Mouse (Mus musculus): ENCODE measurements around the gene Plk1. TPM values are rescaled to one million over a fixed set of nuclear protein-coding genes. Genes with fewer than 3 reads are reported as not detected.

The Plk1 gene
- polyA plus RNA-seq (2016; fragmentation: Nextera tagmentation; extraction: Ambion mirVana): 93.8 and 101 TPM in 2 replicates

DNA sequence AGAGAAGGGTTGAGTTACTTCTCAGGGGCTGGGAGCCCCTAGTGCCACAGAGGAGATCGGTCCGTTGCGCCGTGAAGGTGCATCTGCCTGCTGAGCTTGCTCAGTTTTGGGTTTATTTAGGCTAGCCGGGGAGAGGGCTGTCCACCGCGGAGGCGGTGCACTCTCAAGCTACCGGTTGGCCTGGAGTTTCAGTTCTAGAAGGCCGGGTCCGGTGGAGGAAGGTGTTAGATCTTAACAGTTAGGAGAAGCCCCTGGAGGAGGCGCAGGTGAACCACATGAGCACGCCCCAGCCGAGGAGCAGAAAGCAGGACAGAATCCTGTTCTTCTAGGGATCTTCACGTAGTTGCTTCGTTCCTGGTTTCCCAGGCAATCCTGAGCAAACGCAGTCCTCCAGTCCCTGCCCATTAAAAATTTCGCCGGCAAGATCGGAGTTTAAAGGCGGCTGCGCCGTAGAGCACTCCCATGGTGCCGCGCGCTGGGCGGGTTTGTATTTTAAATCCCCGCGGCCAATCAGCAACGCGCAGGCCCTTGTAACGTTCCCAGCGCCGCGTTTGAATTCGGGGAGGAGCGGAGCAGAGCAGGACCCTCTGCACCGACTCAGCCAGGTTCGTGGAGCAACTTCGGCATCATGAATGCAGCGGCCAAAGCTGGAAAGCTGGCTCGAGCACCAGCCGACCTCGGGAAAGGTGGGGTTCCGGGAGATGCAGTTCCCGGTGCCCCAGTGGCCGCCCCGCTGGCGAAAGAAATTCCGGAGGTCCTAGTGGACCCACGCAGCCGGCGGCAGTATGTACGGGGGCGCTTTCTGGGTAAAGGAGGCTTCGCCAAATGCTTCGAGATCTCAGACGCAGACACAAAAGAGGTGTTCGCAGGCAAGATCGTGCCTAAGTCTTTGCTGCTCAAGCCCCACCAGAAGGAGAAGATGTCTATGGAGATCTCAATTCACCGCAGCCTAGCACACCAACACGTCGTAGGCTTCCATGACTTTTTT lies at the start of gene Plk1:
Plk1 (plus strand) TSS at position 525 of the 988 bp plus-strand sequence.
- Histone ChIP-seq H3K27ac (peak within 1 kb of the TSS; percentile 15; the same call in 1 of the 2 replicates), H3K9me3 (no peaks in the 10 kb centered on the region), H3K36me3 (peaks cover 25% of the 10 kb centered on the region), H3K4me2 (replicated peaks) (peak within 1 kb of the TSS; percentile 76), H3K4me3 (peak within 1 kb of the TSS; percentile 67), H3K27me3 (replicated peaks) (no peaks in the 10 kb centered on the region), H3K9ac (peak within 1 kb of the TSS; percentile 60), H3K4me1 (peaks cover 45% of the 10 kb centered on the region)
- under 1% methylated on average over 63 of the region's 63 CpGs for WGBS
- ATAC-seq (ENCODE audit: low FRiP score, low read depth): peak; percentile 96

DNA sequence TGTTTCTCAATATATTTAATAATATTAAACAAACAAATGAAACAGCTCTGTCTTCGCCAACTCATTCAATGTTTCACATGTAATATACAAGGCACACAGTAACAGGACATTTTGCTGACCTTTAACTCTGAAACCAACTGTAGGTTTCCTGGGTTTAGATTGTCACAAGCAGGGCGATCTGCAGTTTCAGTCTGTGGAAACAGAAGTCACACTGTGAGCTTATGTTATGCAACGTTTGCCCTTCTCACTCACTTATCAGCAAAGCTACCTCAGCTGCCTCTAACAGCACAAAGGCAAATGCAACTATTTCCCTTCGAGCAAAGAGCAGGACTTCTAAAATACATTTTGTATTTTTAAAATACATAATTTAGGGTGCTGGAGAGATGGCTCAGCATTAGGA lies 35.7 kb upstream of the Plk1 start:
- H3K9ac ChIP-seq: no peak overlapping the region

DNA sequence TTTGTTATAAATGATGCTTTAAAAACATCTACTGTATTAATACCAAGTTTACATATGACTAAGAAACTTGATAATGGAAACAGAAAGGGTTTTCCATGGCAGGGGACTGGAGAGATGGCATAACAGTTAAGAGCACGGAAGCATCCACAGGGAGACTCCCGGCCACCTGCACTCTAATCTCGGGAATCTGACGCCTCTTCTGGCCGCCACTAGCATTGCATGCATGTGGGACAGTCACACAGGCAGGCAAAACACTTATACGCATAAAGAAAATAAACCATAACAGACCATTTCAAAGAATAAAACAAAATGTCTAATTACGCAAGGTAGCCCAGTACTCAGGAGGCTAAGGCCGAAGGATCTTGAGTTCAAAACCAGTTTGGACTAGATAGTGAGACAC lies 33.6 kb upstream of the Plk1 start:
- 76% methylated on average over 8 of the region's 8 CpGs for WGBS
- Histone ChIP-seq H3K27ac (no peak overlapping the region), H3K4me1 (no peaks in the 10 kb centered on the region), H3K36me3 (peaks cover 49% of the 10 kb centered on the region), H3K27me3 (replicated peaks) (no peaks in the 10 kb centered on the region), H3K4me2 (replicated peaks) (no peak overlapping the region), H3K4me3 (no peak overlapping the region), H3K9ac (no peak overlapping the region), H3K9me3 (no peaks in the 10 kb centered on the region)
- ATAC-seq (ENCODE audit: low FRiP score, low read depth): no peak

More for the DNA sequence above, 35.7 kb upstream of the Plk1 start:
- no peak overlapping the region for H3K4me3 ChIP-seq
- ATAC-seq (ENCODE audit: low FRiP score, low read depth): no peak
- H3K27ac ChIP-seq: no peak overlapping the region
- peaks cover 54% of the 10 kb centered on the region for H3K36me3 ChIP-seq
- H3K27me3 ChIP-seq (replicated peaks): no peaks in the 10 kb centered on the region
- H3K4me2 ChIP-seq (replicated peaks): no peak overlapping the region
- H3K4me1 ChIP-seq: no peaks in the 10 kb centered on the region
- 89% methylated on average over 4 of the region's 4 CpGs for WGBS
- no peaks in the 10 kb centered on the region for H3K9me3 ChIP-seq

DNA sequence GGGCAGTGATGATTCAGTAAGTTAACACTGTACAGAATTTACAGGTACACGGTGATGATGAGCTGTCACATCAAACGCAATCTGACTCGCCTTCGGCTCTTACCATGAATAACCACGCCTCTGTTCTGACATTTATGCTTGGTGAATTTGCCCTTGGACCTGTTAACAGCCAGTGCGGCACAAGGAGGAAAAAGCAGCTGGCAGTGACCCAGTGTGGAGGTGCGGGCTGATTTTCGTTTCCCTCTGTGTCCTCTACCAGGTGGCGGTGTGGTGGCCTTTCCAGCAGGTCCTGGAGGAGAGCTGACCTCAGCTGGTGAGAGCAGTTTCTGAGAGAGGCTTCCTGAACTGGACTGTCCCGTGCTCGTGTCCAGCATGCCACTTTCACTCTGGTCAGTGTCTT lies 32.3 kb upstream of the Plk1 start:
- no peaks in the 10 kb centered on the region; the same call in 1 of the 2 replicates for H3K4me1 ChIP-seq
- no peak overlapping the region for H3K4me3 ChIP-seq
- ATAC-seq (ENCODE audit: low FRiP score, low read depth): no peak
- H3K4me2 ChIP-seq (replicated peaks): no peak overlapping the region
- WGBS: 95% methylated on average over 11 of the region's 11 CpGs
- no peak overlapping the region for H3K9ac ChIP-seq
- H3K27ac ChIP-seq: no peak overlapping the region
- no peaks in the 10 kb centered on the region for H3K9me3 ChIP-seq
- peaks cover 43% of the 10 kb centered on the region for H3K36me3 ChIP-seq
- no peaks in the 10 kb centered on the region for H3K27me3 ChIP-seq (replicated peaks)

DNA sequence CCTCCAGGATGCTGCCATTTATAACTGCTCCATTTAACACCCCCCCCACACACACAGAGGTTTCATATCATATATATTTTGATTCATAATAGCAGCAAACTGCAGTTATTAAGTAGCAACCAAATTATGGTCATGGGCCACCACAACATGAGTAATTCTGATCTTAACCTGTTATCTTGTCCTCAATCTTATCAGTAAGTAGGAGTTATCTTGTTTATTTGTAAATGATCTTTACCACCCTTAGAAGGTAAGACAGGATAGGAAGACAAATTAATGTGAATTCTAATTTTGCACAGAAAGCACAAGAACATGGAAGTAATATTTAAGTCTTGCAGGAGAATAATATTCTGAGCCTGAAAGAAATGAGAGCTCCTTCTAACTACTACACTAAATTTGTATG lies 27.4 kb upstream of the Plk1 start:
- Histone ChIP-seq H3K27ac (no peak overlapping the region), H3K9me3 (no peaks in the 10 kb centered on the region), H3K36me3 (peaks cover 35% of the 10 kb centered on the region), H3K4me2 (replicated peaks) (peak overlapping the region; percentile 84), H3K9ac (no peak overlapping the region), H3K27me3 (replicated peaks) (no peaks in the 10 kb centered on the region), H3K4me3 (peak overlapping the region; percentile 83), H3K4me1 (peaks cover 10% of the 10 kb centered on the region)
- no peak for ATAC-seq (ENCODE audit: low FRiP score, low read depth)

DNA sequence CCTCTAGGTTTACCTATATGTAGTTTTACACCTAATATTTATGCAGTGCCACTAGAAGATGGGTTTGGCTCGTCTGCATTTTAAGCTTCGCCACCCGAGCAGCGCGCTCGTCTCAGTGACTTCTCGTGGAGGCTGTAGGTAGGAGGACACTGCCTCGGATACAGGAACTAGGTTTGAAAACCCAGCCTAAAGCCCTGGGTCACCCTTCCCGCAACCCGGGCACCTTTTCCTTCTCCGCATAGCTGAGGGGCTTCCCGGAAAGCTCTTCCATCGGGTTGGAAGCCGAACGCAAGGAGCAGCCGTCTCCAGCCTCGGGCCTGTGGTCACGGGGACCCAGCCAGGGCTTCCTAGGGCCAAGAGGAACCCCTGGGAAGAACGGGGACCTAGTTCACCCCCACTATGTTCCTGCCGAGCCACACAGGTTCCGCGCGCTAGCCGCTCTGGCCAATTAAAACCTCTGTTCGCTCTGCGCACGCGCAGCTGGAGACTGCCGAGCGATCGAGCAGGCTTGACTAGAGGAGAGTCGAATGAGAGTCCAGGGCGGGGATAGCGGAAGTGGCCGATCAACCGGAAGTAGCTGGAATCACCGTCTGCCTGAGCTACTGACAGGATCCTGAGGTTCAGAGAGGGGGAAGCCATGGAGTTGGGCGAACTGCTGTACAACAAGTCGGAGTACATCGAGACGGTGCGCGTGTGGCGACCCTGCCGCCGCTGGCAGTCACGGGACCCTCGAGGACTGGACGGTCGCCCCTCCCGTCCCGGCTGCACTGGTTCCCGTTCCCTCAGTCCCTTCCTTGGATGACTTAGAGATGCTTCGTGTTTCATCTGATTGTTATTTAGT lies 26.5 kb upstream of the Plk1 start, which contains the start of the genes Palb2 and Dctn5:
Palb2 (minus strand) TSS at position 489 of the 841 bp plus-strand sequence.
Dctn5 (plus strand) TSS at position 545 of the 841 bp plus-strand sequence.
- no peaks in the 10 kb centered on the region for H3K9me3 ChIP-seq
- peak within 1 kb of the TSS; percentile 84 for H3K4me2 ChIP-seq (replicated peaks)
- peak within 1 kb of the TSS; percentile 83 for H3K4me3 ChIP-seq
- H3K4me1 ChIP-seq: peaks cover 10% of the 10 kb centered on the region
- H3K27me3 ChIP-seq (replicated peaks): no peaks in the 10 kb centered on the region
- H3K9ac ChIP-seq: peak within 1 kb of the TSS; percentile 72
- H3K36me3 ChIP-seq: peaks cover 33% of the 10 kb centered on the region
- WGBS: under 1% methylated on average over 54 of the region's 54 CpGs
- H3K27ac ChIP-seq: no peak within 1 kb of the TSS
- ATAC-seq (ENCODE audit: low FRiP score, low read depth): peak; percentile 96

DNA sequence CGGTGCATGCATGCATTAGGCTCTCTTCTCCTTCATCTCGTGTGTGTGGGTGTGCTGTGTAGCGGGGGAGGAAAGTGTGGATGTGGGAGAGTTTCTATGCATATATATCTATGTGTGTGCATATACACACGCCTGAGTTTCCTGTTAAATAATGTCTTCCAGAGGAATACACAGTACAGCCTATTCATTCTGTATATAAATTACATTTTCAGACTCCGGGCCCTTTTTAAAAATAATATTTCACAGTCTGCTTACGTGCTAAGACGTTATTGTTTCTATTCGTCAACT lies 26.0 kb upstream of the Plk1 start:
- 19% methylated on average over 8 of the region's 8 CpGs for WGBS
- Histone ChIP-seq H3K9me3 (no peaks in the 10 kb centered on the region), H3K27me3 (replicated peaks) (no peaks in the 10 kb centered on the region), H3K4me2 (replicated peaks) (peak overlapping the region; percentile 84), H3K4me3 (peak overlapping the region; percentile 83), H3K4me1 (peaks cover 10% of the 10 kb centered on the region), H3K9ac (peak overlapping the region; percentile 72), H3K27ac (no peak overlapping the region), H3K36me3 (peaks cover 33% of the 10 kb centered on the region)
- no peak; the same call in 1 of the 2 replicates for ATAC-seq (ENCODE audit: low FRiP score, low read depth)

DNA sequence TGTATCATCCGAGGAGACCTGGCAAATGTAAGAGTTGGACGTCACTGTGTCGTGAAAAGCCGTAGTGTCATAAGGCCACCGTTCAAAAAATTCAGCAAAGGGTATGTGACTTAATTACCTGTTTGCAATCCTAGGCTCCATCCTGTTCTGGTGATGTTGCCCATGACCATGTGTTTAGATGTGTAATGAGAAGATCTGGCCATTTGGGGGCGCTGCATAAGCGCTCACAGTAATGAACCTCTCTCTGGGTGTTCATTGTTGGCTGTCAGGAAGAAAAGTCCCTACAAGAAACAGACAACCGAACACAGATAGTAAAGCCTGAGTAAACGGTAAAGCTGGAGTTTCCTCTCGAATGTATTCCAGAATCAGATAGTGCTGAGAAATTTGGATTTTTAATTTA lies 24.2 kb upstream of the Plk1 start:
- 74% methylated on average over 10 of the region's 10 CpGs for WGBS

DNA sequence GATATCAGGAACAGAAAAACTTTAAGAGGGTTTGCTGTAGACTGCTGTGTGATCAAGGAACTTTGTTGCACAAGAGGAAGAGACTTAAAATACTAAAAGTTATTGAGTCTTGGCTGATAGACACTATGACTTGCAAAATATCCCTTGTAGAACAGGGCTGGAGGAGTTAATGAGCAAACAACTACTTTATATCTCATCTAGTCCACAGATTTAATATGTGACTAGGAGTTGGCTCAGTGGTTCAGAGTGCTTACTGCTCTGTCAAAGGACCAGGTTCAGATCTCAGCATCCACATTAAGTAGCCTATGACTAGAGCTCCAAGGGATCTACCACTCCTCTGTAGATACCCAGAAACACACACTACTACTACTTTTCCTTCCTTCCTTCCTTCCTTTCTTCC lies 22.2 kb upstream of the Plk1 start:
- no peak overlapping the region for H3K4me3 ChIP-seq
- H3K27me3 ChIP-seq (replicated peaks): no peaks in the 10 kb centered on the region
- no peak for ATAC-seq (ENCODE audit: low FRiP score, low read depth)
- H3K27ac ChIP-seq: no peak overlapping the region
- H3K9me3 ChIP-seq: no peaks in the 10 kb centered on the region
- H3K36me3 ChIP-seq: peaks cover 67% of the 10 kb centered on the region
- peaks cover 9% of the 10 kb centered on the region for H3K4me1 ChIP-seq
- no peak overlapping the region for H3K9ac ChIP-seq
- H3K4me2 ChIP-seq (replicated peaks): no peak overlapping the region

More for the DNA sequence above, 24.2 kb upstream of the Plk1 start:
- Histone ChIP-seq H3K27ac (no peak overlapping the region), H3K36me3 (peaks cover 47% of the 10 kb centered on the region), H3K4me3 (no peak overlapping the region), H3K27me3 (replicated peaks) (no peaks in the 10 kb centered on the region), H3K9me3 (no peaks in the 10 kb centered on the region), H3K4me1 (peaks cover 10% of the 10 kb centered on the region), H3K9ac (no peak overlapping the region), H3K4me2 (replicated peaks) (no peak overlapping the region)
- no peak for ATAC-seq (ENCODE audit: low FRiP score, low read depth)

DNA sequence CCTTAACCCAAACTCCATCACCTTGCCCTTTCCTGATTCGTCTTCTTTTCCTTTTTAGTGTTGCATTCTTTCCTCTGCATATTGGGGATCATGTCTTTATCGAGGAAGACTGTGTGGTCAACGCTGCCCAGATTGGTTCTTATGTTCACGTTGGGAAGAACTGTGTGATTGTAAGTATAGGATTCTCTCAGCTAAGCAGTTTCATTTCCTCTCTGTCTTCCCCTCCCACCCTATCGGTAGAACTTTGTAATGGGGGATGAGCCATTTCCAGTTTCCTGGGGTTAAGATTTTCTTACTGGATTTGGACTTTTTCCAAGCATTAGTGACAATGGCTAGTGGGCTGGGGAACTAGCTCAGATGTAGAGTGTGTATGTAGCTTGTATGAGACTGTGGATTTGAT lies 21.0 kb upstream of the Plk1 start:
- H3K4me1 ChIP-seq: peaks cover 6% of the 10 kb centered on the region
- H3K27me3 ChIP-seq (replicated peaks): no peaks in the 10 kb centered on the region
- no peaks in the 10 kb centered on the region for H3K9me3 ChIP-seq
- H3K4me3 ChIP-seq: no peak overlapping the region
- H3K9ac ChIP-seq: no peak overlapping the region
- no peak overlapping the region for H3K27ac ChIP-seq
- no peak overlapping the region for H3K4me2 ChIP-seq (replicated peaks)
- ATAC-seq (ENCODE audit: low FRiP score, low read depth): no peak
- WGBS: 93% methylated on average over 5 of the region's 5 CpGs
- H3K36me3 ChIP-seq: peaks cover 73% of the 10 kb centered on the region

DNA sequence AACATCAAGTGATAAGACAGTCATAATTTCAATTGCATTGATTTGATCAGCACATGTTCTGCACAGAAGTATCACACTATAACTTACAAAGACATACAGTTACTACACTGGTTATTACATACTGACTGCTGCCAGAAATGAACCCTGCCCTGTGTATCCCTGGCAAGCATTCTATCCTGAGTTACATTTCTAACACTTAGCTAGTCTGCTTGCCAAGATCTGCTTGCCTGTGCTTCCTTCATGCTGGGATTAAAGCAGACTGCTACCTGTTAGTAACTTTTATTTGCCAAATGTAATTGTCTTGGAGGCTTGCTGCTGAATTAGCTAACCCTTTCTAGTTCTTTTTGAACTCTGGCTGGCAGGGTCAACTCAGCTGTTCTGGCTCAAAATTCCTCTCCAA lies 18.2 kb upstream of the Plk1 start:
- peaks cover 88% of the 10 kb centered on the region for H3K36me3 ChIP-seq
- H3K27ac ChIP-seq: no peak overlapping the region
- H3K9ac ChIP-seq: no peak overlapping the region

DNA sequence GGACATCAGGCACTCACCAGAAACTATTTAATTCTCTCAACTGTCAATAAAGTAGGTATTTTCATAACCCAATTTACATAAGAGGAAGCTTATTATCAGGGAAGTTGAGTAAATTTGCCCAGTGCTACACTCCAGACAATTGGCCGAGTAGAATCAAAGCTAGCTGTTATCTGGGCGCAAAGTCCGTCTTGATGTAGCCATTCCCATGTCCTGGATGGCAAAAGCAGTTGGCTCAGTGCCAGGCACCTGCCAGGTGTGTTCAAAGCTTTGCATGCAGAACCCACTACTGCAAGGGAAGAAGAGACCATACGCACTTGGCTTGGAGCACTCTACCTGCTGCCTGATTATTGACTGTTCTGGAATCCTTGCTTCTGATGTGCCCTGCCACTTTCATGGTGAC lies 6.8 kb upstream of the Plk1 start:
- Histone ChIP-seq H3K27ac (no peak overlapping the region), H3K4me3 (no peak overlapping the region), H3K4me1 (peaks cover 6% of the 10 kb centered on the region; the same call in 1 of the 2 replicates), H3K36me3 (peaks cover 28% of the 10 kb centered on the region), H3K4me2 (replicated peaks) (no peak overlapping the region), H3K9me3 (no peaks in the 10 kb centered on the region), H3K27me3 (replicated peaks) (no peaks in the 10 kb centered on the region), H3K9ac (no peak overlapping the region)
- WGBS: 88% methylated on average over 4 of the region's 4 CpGs
- ATAC-seq (ENCODE audit: low FRiP score, low read depth): no peak

More for the DNA sequence above, 18.2 kb upstream of the Plk1 start:
- no peak for ATAC-seq (ENCODE audit: low FRiP score, low read depth)
- Histone ChIP-seq H3K4me2 (replicated peaks) (no peak overlapping the region), H3K9me3 (no peaks in the 10 kb centered on the region), H3K4me1 (no peaks in the 10 kb centered on the region), H3K27me3 (replicated peaks) (no peaks in the 10 kb centered on the region), H3K4me3 (no peak overlapping the region)
